Mouse (Mus musculus): Measurements from ENCODE around the gene Gm17660.

DNA sequence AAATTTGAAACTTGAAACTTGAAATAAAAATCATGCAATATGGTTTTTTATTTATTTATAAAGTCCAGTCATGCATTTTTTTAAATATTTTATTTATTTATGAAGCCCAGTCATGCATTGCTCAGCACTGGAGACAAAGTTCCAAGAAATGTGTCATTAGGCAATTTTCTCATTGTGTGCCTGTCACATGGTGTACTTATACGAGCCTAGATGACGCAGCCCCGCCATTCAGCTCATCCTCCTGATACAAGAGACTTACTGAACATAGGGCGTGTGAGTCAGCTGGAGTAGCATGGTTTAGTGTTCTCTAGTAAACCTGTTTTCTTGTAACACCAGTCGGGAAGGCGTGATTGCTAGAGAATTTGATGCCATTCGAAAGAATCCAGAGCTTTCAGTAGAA lies 21.1 kb downstream of the Gm17660 start:
- TF ChIP-seq CTCF (IDR thresholded peaks at IDR 0.05; ENCODE audit: insufficient read depth, low read depth, low read length), result no peak
- no peak for TF ChIP-seq POLR2A (IDR thresholded peaks at IDR 0.05; ENCODE audit: insufficient read depth, low read depth, low read length)

Data from olfactory bulb, adult 2 months (tissue).